Mouse (Mus musculus) cerebellum, adult 11 months (tissue): ENCODE data around the gene Eif4a1.

Source experiments
- DNase-seq: peaks from one replicate; pipeline ENCODE4 v3.0.0; 2022

The Eif4a1 gene

DNA sequence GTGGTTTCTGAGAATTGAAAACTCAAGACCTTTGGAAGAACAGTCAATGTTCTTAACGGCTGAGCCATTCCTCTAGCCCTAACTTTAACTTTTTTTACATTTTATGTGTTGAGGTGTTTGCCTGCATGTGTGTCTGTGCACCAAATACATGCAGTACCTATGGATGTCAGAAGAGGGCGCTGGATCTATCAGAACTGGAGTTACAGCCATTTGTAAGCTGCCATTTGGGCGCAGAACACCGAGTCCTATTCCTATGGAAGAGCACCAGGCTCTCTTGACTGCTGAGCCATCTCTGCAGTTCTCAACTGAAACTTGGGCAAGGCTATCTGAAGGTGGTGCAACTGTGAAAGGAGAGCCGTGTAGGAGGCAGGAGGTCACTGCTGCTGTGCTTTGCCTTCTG lies 26.4 kb upstream of the Eif4a1 start:
- no peak for DNase-seq

GRCm38 (mm10) chr11:69697396-69697795 lies 25.2 kb upstream of the Eif4a1 start:
- DNase-seq: no peak

DNA sequence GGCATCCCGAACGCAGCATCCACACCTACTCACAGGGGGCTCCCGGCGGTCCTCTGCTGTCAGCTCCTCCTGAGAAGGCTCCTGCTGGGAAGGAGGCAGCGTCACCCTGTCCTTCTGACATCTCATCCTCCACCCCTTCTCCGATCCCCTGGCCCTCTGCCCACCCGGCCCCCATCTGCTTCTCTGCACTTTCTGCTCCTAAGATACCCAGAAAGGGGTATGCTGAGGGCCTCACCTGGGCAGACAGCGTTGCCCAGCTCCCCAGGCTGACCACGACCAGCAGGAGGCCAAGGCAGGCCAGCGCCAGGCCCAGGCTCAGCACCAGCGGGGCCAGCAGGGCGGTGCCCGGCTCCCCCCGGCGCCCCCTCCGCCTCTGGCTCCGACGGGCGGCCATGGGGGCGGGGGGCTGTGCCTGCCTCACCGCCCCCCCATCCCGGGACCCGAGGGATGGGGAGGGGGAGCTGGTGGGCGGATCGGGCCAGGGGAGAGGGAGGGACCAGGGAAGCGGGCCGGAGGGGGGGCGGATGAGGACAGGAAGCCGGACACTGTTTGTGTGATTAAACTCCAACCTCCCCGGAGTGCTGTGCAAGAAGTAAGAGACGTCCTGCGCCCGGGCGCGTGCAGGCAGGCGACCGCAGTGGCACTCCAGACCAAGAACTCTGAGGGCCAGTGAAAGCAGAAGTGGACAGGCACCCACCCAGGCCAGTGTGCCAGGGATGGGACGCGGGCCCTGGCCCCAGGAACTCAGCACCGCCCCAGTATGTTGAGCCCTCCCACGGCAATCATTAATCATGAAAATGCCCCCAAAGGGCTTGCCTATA lies 23.3 kb upstream of the Eif4a1 start, which contains the start of the genes Tnfsf12 and Tnfsfm13:
Gene Tnfsf12 (minus strand): TSS at position 489 of the 821 bp plus-strand sequence.
Gene Tnfsfm13 (minus strand): TSS at position 738 of the 821 bp plus-strand sequence.
- DNase-seq: peak; percentile 65

GRCm38 (mm10) chr11:69695046-69695360 lies 22.8 kb upstream of the Eif4a1 start:
- DNase-seq: no peak

- no peak for DNase-seq
Measured at GRCm38 (mm10) chr11:69693421-69693965, 21.3 kb upstream of the Eif4a1 start.

- no peak for DNase-seq
Measured at GRCm38 (mm10) chr11:69692863-69693262, 20.6 kb upstream of the Eif4a1 start.

- no peak for DNase-seq
Measured at GRCm38 (mm10) chr11:69692196-69692811, 20.1 kb upstream of the Eif4a1 start.

DNA sequence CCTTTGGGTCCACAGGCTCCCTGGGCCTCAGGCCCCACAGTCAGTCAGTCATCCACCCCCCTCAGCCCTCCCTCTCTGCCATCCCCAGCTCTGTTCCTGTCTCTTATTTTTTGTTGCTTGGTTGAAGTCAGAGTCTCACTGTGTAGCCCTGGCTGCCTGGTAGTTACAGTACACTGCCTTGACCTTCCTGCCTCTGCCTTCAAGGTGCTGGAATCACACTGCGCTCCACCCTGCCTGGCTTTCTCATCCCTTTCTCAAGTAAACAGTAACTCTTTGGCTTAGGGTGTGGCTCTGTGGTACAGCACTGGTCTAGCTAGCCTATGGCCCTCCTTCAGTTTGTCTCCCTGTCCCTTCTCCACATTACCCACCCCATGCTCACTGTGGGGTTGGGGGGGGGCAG lies 17.7 kb upstream of the Eif4a1 start:
- no peak for DNase-seq

- DNase-seq: no peak
Measured at GRCm38 (mm10) chr11:69687061-69687460, 14.8 kb upstream of the Eif4a1 start.

- DNase-seq: peak; percentile 72
Measured at GRCm38 (mm10) chr11:69686377-69686776, 14.2 kb upstream of the Eif4a1 start.

DNA sequence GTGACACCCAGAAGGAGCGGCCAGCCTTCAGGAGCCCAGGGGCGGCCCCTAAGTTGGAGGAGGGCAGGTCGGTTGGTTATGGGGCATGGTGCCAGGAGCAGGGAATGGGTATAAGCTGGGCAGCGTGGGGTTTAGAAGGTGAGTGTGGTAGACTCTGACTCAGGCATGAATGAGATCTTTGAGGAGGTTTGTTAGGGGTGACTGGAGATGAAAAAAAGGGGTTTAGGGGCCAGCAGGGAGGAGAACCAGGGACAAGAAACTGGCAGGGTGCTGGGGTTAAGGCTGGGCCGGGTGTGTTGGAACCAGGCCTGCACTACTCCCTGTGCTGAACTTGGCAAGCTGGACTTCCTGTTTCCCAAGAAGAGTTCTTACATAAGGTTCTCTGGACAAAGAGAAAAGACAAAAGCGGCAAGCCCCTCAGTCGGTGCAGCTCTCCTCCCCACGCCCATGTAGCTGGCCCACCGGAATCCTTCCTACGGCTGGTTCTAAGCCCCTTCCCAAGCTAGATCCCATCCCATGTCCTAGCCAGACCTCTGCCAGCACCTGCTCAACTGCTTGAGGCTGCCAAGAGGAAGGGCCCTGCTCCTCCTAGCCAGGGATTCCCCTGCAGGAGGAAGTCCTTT lies 13.4 kb upstream of the Eif4a1 start, which contains the start of gene Tnfsf13:
Gene Tnfsf13 (minus strand): TSS at position 259 of the 623 bp plus-strand sequence.
- peak; percentile 82 for DNase-seq

DNA sequence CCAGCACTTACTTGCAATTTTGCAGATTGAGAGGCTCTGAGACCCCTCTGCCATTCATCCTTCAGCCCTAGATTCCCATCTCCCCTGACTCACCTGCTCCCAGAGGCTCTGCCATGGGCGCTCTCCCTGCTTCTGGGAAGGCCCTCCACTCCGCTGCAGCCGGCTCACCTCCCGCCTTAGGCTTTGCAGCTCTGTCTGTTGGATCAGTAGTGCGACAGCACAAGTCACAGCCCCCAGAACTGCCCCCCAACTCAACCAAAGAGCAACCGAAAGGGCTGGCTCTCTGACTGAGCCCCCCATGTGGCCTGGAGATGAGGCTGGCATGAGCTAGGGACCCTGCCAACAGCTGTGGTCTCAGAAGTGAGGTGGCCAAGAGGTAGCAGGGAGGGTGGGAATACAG lies 12.7 kb upstream of the Eif4a1 start:
- DNase-seq: no peak

DNA sequence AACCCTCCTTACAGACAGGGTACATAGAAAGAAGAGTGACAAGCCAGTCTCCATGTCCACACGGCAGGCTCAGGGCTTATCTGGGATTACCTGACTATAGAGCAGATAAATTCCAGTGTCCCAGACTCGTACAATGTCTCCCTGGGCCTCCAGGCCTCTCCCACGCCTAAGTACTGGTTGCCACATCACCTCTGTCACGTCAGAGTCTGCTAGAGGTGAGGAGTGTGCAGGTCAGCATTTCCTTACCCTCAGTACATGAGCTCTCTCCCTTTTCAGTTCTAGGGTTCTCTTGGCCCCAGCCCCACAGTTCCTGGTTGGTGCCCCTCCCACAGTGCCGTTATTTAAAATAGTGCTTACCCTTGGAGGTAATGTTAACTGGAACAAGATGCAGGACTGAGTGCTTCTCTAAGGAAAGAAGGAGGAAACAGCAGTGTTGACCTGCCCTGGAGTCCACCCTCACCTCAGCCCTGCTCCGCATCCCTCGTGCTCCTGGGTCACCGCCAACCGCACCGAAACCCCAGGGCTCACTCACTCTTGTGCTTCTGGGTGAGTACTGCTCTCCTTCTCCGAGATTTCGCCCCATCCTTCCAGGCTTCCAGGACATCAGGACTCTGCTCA lies 12.0 kb upstream of the Eif4a1 start:
- no peak for DNase-seq

- no peak for DNase-seq
Measured at GRCm38 (mm10) chr11:69683576-69683975, 11.4 kb upstream of the Eif4a1 start.

- peak; percentile 85 for DNase-seq
Measured at GRCm38 (mm10) chr11:69682840-69683533, 10.8 kb upstream of the Eif4a1 start.

- DNase-seq: no peak
Measured at GRCm38 (mm10) chr11:69682209-69682839, 10.1 kb upstream of the Eif4a1 start.

DNA sequence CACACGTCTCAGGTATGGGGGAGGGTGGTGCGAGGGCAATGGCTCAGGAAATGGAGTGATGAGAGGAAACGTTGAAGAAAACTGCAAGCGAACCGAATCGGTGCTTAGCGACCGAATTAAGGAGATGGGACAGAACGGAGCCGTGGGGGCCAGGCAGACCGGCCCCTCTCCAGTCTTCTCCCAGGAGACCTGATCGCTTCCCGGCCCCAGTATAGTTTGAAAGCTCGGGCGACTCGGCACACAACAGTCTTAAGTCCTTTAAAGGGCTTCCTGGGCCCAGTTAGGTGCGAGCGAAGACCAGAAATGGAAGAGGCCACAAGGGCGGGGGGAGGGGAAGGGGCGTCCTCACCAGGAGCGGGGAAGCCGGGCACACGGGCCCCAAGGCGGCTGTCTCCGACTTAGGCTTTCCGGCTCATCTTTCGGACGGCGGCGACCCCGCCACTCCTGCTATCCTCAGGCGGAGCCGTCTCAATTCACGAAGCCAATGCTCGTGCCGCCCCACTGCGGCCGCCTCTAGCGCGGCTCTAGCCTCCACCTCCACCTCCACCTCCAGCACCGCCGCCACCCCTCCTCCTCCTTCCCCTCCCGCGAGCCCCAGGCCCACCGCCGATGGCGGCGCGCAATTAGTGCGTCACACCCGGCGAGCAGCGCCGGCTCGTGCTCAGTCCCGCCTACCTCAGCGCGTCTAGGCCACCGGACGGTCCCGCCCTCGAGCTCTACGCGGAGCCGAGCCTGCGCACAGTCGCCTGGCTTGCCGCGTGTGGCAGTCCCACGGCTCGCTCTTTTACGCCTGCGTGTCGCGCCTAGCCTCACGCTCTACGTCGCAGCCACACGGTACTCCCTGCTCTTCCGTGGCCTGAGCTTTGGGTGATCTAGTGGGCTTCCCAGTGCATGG lies 9.3 kb upstream of the Eif4a1 start, which contains the start of gene Senp3:
Gene Senp3 (minus strand): TSS at position 771 of the 895 bp plus-strand sequence.
- peak; percentile 95 for DNase-seq

DNA sequence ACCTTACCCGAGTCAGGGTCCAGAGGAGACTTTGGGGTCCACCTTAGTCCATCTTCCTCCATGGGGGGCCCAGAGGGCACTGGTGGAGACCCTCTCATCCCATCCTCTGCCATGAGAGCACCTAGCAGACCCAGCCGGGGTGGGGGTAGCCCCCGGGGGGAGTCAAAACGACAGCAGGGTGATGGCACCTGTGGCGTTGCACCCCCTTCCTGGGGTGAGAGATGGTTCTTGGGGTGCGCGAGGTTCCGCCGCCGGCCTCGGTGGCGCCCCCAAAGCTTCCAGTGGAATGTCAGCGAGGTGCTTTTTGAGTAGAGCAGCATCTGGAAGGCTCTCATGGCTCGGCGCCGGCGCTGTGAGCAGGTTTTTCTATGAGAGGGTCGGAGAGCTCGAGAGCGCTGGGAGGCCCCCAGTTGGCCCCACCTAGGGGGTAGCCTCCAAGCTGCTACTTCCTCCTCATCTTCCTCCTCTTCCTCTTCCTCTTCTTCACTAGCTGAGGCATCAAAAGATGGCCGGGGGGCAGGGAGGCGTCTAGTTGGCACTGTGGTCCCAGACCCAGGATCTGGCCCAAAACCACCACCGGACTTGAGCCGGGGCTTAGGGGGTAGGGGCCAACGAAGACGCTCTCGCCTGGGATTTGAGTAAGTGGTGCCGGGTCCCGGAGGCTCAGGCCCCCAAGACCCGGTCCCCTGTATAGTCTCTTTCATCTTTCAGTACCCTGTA lies 8.1 kb upstream of the Eif4a1 start:
- no peak for DNase-seq

GRCm38 (mm10) chr11:69679144-69679543 lies 6.9 kb upstream of the Eif4a1 start:
- no peak for DNase-seq

DNA sequence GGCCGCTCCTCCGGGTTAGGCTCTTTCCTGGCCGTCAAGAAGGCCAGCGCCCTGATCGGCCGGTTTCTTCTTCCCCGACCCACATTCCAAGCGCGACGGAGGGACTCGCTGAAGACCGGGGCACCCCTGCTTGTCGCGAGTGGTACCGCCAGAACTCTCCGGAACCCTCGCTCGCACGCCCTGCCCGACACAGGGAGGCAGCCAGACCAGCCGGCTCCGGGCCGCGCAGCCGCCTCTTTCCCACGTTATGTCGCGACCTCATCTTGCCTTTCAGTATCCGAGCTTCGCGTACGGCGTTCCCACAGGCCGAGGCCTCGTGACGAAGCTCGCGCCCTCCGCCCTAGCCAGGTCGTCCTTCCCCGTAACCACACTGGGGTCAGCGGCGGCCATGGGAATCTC lies 498 bp downstream of the Eif4a1 start:
- no peak for DNase-seq
